Mouse (Mus musculus): ENCODE data around the gene Park7.
A peak's percentile ranks its signal among the peaks of the same experiment; 100 is the strongest.

The Park7 gene

DNA sequence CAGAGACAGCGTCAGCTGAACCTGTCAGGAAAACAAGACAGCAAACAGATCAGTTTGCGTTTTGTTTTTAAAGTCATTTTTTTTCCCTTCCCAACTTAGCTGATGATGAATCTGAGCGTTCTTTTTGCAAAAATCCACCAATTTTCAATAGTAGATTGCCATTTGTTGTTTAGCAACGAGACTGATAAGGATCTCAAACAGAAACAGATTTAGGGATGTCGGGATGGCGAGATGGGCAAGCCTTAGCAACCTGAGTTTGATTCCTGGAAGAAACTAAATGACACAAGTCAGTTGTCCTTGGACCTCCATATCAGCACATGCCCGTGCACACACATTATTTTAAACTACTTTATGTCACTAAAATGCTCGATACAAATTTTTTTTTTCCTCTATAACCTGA, 41.6 kb downstream of the Park7 start:
- no peak for DNase-seq

DNA sequence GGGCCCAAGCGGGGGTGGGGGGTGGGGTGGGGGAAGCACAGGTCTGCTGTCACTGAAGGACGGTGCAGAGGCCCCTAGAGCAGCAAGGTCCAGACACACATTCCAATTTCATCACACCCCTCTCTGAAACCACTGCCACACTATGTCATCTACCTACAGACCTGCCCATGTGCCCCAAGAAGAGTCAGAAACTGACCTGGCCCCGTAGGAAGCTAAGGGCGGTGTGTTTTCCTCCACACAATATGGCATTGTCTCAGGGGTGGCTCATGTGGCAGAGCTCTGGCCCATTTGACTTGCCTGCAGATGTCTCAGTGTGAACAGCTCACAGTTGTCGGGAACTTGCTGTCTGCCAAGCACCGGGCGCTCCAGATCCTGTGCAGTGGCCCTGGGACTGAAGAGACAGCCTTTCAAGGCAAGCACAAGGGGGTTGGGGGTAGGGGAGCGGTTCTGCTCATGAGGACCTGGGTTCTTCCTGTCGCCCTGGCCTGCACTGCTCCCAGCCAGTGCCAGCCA, 42.0 kb downstream of the Park7 start:
- DNase-seq, result peak; percentile 87

DNA sequence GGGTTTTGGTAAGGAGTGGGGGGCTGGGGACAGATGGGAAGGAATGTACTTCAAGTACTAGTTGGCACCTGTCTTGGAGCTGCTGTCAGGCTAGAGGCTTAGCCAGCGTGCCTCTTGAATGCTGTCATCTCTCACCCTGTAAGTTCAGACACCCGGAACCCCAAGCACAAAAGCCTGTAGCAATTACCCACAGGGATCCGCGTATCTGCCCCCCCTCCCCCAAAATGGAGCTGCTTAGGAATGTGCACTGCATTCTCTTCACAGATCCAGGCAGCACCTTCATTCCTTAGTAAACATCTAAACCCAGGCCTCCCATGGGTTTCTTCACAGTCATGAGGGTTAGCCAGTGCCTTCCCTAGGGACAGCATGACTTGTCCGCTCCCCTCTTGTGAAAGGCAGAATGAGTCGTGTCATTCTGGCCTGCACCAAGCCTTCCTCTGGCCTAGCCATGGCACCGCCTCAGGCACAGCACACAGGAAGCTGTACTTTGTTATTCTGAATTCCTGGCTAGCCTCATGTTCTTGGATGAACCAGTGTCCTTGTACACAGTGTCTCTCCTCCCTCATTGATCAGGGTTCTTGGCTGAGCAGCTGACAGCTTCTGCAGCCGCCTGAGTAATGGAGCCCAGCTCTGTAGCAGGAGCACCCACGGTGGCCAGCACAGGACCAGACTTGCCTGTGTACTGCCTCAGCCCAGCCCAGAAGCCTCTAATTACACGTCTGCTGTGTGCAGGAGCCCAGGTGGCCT, 42.7 kb downstream of the Park7 start:
- DNase-seq, result peak; percentile 39

DNA sequence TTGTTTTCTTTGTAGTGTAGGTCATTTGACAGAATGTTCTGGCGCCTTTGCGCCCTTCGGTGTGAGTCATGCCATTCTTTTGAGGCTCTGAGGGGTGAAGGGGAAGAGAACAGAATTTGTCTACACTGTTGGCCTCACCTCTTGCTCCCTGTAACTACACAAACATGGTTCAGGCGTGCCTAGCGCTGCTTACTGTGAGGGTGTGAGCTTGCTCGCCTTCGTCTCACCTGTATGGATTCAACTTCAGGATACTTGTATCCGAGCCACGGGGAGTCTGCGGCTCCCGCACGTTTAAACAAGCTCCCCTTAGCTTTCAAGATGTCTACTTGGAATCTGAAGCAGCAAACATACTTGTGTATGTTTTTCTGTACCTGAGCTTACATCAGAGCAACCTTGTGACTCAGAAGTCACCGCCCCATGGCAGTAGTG, 43.3 kb downstream of the Park7 start:
- DNase-seq, result no peak

DNA sequence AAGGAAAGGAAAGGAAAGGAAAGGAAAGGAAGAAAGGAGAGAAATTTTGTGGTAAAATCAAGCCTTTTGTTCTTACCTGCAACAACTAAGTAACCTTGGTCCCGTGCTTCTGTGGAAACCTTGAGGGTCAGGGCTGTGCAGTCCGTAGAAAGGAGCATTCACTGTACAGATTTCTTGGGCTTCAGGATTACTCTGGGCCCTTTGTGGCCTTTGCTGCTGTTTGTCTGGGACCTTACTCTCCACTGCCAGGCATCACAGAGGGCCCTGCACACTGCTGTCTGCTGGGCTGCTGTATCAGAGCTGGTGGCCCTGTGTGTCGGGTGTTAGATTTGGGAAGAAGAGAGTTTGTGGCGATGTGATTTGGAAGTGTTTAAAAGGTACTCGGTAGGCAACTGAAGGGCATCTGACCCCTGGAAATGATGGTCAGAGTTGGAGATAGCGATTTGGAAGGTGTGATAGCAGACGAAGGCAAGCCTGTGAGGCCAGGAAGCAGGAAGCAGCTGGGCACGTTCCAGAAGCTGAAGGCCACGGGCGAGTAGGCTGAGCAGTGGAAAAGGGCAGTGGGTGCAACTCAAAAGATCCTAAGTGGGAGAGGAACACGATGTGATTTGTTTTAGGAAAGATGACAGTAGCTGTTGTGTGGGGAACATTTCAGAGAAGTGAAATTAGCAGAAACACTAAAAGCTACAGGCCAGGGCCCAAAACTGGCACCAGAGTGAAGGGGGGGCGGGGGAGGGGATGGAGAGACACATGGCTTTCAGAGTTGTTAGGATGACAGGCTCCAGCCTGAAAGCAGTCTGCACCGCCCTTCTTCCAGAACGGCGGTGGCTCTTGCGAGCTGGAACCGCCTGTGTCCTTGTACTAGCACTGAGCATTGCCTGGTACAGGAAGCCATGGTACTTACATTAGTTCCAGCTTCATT, 44.7 kb downstream of the Park7 start:
- peak; percentile 23 for DNase-seq

DNA sequence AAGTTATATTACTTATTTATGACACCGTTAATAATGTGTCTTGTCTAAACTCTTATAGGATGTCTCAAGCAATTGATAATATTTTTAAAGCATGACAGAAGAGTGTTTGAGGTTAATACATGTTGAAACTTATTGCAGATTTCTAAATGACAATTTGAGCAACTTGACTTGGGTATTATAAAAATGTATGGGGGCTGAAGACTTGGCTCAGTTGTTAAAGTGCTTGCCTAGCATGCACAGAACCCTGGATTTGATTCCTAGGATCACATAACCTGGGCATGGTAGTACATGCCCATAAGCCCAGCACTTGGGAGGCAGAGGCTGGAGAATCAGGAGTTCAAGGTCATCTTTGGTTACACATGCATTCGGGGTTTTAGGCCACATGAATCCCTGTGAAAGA, 45.4 kb downstream of the Park7 start:
- DNase-seq, result no peak

DNA sequence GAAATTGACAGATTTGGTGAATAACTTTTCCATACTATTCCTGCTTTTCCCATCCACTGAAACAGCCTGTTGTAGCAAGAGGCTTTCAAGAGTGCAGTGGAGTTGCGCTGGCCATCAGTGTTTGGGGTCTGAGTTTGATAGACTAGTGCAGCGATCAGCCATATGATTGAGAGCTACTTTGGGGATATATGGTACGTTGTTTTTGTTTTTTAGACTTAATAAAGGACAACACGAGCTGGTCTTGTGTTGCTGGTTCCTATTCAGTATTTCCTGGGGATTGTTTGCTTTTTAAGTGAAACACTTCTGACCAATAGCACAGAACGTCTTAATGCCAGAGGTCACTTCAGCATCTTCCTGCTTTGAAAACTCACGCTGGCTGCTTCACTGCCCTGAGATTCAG, 46.1 kb downstream of the Park7 start:
- DNase-seq, result no peak

DNA sequence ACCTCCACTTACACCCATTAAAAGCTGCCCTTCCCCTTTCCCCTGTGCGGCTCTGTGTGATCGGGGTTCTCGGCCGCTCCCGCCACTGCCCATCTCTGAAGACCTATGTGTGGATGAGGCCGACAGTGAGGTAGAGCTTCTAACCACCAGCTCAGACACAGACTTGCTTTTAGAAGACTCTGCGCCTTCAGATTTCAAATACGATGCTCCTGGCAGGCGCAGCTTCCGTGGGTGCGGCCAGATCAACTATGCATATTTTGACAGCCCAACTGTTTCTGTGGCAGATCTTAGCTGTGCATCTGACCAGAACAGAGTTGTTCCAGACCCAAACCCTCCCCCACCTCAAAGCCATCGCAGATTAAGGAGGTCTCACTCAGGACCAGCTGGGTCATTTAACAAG, 47.7 kb downstream of the Park7 start:
- DNase-seq, result no peak

DNA sequence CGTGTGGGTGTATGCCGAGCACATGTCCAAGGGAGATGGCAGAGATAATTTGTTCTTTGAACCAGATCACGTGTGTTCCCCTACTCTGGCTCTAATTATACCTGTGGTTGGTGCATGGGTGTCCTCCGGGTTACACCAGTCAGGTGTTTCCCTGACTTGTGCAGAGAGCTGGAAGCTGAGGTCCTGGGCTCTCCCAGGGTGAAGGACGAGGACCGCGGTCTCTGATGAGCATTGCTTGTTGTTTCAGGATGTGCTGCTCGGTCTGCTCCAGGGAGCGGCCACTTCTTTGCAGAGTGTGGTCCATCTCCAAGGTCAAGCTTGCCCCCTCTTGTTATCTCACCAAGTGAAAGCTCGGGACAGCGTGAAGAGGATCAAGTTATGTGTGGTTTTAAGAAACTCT, 48.2 kb downstream of the Park7 start:
- peak; percentile 31 for DNase-seq

DNA sequence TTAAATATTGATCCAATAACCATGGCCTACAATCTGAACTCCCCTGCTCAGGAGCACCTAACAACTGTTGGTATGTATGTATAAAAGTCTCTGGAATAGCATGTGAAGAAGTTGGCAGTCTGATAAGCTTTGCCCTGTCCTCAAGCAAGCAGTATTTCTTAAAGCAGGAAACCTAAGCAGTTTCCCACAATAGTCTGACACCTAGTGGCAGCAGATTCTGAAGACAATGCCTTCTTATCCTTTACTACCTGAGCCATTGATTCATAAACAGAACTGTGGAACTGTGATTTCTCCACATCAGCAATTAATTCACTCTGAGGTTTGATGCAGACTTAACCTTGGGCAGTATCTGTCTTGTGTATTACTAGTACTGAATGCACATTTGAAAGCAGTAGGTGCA, 48.9 kb downstream of the Park7 start:
- DNase-seq, result no peak

DNA sequence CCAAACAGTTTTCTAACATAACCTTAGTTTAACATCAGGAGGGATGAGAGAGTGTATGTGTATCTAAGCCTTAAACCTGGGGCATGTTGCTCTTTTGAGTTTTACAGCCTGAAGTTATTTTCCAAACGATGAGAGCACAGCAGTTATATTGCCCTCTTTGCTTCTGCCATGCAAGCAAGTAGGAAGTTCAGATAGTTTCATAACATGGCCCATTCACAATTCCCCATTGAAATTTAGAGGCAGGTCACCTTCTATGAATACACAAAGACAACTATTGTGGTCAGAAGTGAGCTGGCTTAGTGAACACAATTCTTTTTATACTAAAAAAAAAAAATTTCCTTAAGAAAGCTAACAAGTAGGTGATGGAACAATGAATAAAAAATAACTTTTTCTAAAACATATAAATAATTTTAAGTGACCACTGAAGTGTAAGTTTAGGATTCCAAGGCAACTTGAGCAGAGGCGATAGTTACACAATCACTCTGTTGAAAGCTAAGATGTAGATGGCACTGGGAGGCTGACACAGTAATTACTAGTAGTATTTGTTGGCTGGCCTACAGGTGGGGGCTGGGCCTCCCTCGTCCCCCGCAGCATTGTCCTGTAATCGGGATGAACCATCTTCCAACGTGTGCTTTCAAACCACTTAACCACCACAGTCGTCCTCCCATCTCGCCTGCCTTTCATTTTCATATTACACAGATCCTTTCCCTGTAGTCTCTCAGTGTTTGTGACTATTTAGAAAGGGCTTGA, 51.4 kb downstream of the Park7 start:
- DNase-seq, result no peak

DNA sequence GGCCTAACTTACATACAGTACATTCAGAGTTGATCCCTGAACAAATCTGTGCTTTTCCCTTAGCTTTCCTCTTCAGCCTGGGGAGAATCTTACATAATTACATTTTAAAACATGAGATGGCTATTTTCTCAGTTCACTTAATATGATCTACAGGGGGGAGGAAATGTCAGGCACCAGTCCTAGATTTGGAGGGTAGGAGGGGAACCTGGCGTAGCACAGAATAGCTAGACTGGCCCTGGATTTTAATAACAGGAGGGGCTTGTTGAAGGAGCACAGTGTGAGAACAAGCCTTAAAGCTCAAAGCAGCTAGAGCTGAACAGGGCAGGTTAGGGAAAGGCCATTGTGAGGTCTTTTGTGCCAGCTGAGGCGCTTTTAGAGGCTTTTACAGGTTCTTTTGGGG, 53.1 kb downstream of the Park7 start:
- no peak for DNase-seq

DNA sequence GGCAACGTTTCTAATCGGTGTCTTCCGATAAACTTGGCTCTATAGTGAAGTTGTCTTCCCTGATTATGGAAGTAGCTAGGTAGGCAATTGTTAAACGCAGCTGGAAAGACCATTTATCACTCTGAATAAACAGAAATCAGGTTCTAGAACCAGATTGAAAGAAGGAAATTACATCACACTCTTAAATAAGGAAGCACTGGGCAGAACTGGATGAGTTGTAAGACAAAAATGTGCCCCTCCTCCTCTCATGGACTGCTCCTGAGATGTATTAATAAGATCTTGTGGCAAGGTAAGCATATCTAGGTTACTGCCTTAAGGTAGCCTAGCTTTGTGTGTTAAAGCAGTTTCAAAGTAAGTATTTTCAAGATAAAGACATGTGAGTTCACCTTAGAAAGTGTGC, 53.7 kb downstream of the Park7 start:
- no peak for DNase-seq

DNA sequence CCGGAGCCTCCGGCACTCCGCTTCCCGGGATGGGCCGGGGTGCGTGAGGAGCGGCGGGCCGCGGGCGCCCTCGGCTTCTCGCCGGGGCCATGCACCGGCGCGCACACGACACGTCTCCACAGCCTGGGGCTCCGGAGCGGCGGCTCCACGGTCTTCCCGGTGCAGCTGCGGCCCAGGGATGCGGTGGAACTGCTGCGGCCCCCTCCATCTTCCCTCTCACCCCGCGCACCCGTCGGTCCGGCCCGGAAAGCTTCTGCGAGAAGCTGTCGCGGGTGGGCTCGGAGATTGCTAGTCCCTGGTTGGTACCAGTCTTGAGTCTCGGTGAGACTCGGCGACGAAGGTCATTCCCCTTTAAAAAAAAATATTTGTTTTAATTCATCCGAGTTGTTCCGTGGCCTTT, 58.9 kb downstream of the Park7 start:
- no peak for DNase-seq

DNA sequence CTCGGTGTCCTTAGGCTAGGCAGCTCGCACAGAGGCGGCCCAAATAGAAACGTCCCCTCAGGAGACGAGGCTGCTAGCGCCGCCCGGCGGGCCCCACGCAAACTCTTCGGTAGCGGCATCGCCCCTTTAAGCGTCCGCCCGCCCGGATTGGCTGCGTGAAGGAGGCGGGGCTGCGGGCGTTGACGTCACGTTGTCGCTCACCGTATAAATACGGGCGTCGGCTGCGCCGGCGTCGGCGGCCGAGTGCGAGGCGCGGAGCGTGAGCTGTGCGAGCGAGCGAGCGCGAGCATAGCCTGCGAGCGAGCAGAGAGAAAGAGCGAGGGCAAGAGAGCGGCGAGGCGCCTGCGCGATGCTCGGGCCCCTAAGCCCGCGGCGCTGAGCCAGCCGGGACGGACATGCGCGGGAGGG, 59.4 kb downstream of the Park7 start:
- DNase-seq, result peak; percentile 93

DNA sequence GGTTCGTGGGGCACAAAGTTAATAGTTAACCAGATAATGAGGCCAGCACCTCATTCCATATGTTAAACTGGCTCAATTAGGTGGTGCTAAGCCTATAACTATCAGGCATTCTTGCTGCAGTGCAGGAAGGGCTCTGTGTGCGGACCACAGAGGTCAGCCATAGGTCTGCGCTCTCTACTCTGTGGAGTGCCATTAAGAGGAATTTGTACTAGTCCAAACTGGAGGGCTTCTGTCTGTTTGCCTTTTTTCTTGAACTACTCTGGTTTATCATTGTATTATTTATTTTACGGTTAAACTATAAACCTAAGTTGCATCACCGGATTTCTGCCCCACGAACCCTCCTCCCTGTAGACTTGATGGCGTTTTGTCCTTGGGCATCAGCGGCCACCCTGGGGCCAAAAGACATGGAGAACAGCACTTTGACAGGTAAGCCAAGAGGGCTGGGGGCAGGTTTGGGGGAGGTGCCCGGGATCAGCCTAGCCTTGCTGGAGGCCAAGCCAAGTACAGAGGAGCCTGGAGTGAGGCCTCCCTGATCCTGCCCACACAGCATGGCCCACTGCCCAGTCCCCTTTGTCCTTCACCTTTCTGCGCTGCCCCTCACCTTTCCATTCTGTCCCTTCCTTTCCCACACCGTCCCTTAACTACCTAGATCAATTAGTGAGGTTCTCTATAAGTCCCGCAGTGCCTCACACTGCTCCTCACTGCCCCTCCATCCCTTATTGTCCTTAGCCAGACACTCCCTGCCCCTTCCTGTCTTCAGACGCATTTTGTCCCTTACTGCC, 60.4 kb downstream of the Park7 start, which contains the start of gene Errfi1:
TSS of gene Errfi1 (plus strand) at position 240 of the 782 bp plus-strand sequence.
- no peak for DNase-seq

DNA sequence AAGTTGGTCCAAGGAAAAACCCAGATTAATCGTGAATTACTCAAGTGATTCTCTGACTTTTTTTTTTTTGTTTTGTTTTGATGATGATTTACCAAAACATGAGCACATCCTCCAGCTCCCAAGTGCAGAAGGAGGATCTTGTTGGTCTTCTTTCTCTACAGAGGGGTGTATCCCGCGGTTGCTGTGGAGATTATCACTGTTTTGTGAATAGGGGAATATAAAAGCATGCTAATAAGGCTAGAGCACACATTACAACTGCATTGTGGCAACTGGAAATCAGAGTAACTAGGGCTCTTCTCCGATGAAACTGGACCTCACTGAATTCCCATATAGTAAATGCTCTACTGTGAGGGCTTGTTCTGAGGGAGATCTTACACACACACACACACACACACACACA, 61.8 kb downstream of the Park7 start:
- DNase-seq, result no peak

DNA sequence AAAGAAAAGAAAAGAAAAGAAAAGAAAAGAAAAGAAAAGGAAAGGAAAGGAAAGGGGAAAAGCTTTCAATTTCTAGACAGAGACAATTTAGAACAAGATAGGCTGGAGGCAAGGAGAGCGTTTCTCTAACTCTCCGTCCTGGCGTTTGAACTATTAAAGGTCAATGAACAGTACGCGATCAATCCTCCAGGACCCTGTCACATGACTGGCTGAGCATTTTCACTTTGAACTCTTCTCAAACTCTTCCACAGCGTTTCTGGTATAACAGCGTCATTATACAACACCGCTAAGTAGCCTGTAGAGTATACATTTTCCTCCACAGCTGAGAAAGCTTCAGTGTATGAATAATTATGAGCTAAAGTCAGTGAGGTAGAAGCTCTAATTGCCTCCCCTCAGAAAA, 62.2 kb downstream of the Park7 start:
- DNase-seq, result no peak

DNA sequence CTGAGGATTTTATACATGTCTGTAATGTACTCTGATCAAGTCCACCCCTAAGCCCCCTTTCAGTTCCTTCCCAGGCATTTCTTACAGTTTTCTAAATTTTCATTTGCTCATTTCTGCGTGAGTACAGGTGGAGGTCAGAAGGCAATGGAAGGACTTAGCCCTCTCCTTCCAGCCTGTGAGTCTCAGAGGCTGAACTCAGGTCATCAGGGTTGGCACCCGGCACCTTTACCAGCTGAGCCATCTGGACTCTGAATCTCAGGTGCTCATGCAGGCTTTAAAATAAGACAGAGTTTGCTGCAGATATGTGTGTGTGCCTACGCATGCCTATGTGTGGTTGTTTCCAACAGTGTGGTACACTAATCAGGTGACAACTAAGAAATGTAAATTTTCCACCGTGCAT, 63.3 kb downstream of the Park7 start:
- DNase-seq, result no peak

DNA sequence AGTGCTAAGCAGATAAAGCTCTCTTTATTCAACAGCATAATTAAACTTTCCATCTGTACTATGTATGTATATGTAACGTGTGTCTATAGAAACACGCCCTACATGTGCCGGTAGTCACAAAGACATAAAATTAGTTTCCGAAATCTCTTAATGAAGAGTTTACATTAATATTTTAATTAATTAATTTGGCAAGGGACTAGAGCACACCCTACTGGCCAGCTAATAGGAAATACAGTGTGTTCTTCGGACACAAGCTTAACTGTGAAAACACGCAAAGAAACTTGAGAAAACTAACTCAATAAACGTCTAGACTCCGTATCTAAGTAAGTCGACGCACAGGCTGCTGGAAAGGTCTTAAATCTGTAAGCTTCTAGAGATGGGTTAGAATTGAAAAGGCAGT, 64.3 kb downstream of the Park7 start:
- DNase-seq, result no peak
